Mouse (Mus musculus) heart, adult 11 months (tissue): ENCODE results near the gene Rrnad1.

ENCODE experiments used
- DNase-seq: peaks from one replicate; pipeline ENCODE4 v3.0.0; 2022

The Rrnad1 gene

GRCm38 (mm10) chr3:87930078-87930795, at the start of gene Rrnad1, which contains the start of gene Isg20l2:
Gene Rrnad1 (minus strand): TSS chr3:87930717.
Gene Isg20l2 (plus strand): TSS chr3:87930314.
- peak; percentile 100 for DNase-seq

- no peak for DNase-seq
These were observed 49.6 kb upstream of the Rrnad1 start for GRCm38 (mm10) chr3:87980085-87980484.

- no peak for DNase-seq
These were observed 49.0 kb upstream of the Rrnad1 start for GRCm38 (mm10) chr3:87979493-87979892.

- peak; percentile 97 for DNase-seq
These were observed 44.0 kb upstream of the Rrnad1 start for GRCm38 (mm10) chr3:87974381-87974987.

GRCm38 (mm10) chr3:87973593-87974380, 43.3 kb upstream of the Rrnad1 start:
- peak; percentile 92 for DNase-seq

- DNase-seq = no peak
These were observed 42.3 kb upstream of the Rrnad1 start for GRCm38 (mm10) chr3:87972776-87973175.

- DNase-seq = peak; percentile 89
These were observed 41.7 kb upstream of the Rrnad1 start for GRCm38 (mm10) chr3:87972203-87972664.

- peak; percentile 94 for DNase-seq
These were observed 41.1 kb upstream of the Rrnad1 start for GRCm38 (mm10) chr3:87971489-87972202.

- peak; percentile 99 for DNase-seq
These were observed 40.5 kb upstream of the Rrnad1 start, which contains the start of gene Nes for GRCm38 (mm10) chr3:87970939-87971488. Gene Nes (plus strand): TSS chr3:87971078.

- DNase-seq = peak; percentile 95
These were observed 39.8 kb upstream of the Rrnad1 start for GRCm38 (mm10) chr3:87970184-87970938.

- peak; percentile 99 for DNase-seq
These were observed 30.2 kb upstream of the Rrnad1 start for GRCm38 (mm10) chr3:87960586-87961191.

GRCm38 (mm10) chr3:87960191-87960585, 29.7 kb upstream of the Rrnad1 start:
- DNase-seq = no peak

- DNase-seq = no peak
These were observed 28.9 kb upstream of the Rrnad1 start for GRCm38 (mm10) chr3:87959371-87959770.

GRCm38 (mm10) chr3:87958967-87959366, 28.4 kb upstream of the Rrnad1 start:
- peak; percentile 83 for DNase-seq

GRCm38 (mm10) chr3:87958476-87958875, 28.0 kb upstream of the Rrnad1 start:
- no peak for DNase-seq

- DNase-seq = no peak
These were observed 27.5 kb upstream of the Rrnad1 start for GRCm38 (mm10) chr3:87958056-87958455.

GRCm38 (mm10) chr3:87952440-87952839, 21.9 kb upstream of the Rrnad1 start:
- peak; percentile 84 for DNase-seq

- DNase-seq = peak; percentile 82
These were observed 21.4 kb upstream of the Rrnad1 start for GRCm38 (mm10) chr3:87951946-87952345.

- no peak for DNase-seq
These were observed 19.5 kb upstream of the Rrnad1 start for GRCm38 (mm10) chr3:87949955-87950515.

- DNase-seq = no peak
These were observed 18.9 kb upstream of the Rrnad1 start for GRCm38 (mm10) chr3:87949266-87949954.
